Mouse (Mus musculus): ENCODE data around the gene Klk13.
"Not testable (repeated sequence)": the region's sequence is repeated elsewhere in the genome, so short reads cannot be mapped to it uniquely, and the experiment has no call there.

The Klk13 gene

DNA sequence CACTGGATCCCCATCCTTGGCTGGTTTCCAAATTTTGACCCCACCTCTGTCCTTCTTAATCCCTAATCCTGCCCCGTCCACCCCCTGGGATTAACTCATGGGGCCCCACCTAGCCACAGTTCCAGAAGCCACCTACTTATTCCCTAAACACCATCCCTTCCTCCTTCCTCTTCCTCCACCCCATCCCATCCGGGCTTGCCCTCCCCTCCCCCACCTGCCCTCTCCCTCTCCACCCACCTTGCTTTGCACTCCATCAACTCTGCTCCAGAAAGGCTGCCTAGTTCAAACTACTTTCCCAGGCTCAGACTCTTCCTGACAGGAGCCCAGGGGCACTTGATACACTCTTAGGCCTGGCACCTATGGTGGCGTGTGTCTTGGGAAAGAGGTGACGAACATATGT lies at the start of gene Klk13:
Gene Klk13 (plus strand): TSS at position 301 of the 400 bp plus-strand sequence.
- no peak for DNase-seq

DNA sequence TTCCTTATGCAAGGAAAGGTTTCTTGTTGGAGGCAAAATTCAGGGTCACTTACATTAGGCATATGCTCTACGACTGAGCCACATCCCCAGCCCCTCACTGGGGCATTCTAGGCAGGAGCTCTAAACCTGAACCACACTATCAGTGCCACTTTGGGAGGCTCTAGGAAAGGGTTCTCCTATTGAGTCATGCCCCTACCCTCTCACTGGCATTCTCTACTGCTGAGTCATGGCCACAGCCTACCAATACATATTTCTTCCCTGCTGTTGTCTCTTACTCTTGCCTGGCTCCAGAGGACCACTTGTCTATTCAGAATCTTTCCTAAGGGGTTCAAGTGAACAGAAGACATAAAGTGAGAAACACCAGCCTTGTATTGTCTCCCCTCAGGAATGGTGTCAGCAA lies 49.6 kb upstream of the Klk13 start:
- DNase-seq, result no peak

GRCm38 (mm10) chr7:43667221-43667620 lies 45.1 kb upstream of the Klk13 start:
- DNase-seq, result not testable (repeated sequence)

DNA sequence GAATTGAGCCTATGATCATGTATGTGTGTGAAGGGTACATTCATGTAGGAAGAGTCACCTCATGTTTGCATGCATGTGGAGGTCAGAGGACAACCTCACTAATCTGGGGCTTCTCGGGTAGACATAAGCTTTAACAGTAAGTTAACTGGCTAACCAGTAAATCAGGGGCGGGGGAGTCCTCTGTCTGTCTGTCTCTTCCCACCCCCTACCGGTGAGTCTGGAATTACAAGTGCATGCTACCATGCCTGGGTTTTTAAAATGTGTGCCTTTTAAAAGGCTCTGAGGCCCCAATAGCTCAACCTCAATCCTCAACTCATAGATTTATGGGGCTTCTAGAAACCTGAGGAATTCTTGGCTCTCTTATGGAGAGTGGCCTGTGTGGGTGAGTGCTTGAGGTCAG lies 43.8 kb upstream of the Klk13 start:
- no peak for DNase-seq

DNA sequence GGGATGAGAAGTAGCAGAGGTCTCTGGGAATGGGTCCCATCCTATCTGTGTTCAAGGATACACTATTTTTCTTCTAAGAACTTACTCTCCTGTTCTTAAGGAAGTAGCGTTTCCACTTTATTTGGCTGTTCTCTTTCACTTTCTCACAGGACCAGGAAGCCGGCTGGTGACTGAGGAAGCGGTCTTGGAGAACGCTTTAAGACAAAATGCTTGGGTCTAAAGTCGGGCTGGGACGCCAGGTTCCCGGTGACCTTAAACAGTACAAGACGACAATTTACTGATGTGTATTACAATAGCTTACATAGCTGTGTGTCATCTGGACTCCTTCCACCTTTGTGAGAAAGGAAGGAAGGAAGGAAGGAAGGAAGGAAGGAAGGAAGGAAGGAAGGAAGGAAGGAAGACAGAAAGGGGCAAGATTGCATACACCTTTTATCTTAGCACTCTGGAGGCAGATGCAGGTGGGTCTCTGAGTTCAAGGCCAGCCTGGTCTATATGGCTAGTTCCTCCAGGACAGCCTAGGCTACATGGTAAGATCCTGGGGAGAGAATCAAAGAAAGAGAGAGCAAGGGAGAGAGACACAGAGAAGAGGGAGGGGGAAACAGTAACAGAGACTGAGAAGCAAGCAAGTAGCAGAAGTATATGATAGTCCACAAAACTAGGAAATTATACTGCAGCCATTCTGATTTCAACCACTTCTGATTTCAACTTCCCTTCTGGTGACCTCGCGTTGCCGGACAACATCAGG lies 41.1 kb upstream of the Klk13 start:
- DNase-seq, result peak in 1 of 2 experiments; percentile 14

DNA sequence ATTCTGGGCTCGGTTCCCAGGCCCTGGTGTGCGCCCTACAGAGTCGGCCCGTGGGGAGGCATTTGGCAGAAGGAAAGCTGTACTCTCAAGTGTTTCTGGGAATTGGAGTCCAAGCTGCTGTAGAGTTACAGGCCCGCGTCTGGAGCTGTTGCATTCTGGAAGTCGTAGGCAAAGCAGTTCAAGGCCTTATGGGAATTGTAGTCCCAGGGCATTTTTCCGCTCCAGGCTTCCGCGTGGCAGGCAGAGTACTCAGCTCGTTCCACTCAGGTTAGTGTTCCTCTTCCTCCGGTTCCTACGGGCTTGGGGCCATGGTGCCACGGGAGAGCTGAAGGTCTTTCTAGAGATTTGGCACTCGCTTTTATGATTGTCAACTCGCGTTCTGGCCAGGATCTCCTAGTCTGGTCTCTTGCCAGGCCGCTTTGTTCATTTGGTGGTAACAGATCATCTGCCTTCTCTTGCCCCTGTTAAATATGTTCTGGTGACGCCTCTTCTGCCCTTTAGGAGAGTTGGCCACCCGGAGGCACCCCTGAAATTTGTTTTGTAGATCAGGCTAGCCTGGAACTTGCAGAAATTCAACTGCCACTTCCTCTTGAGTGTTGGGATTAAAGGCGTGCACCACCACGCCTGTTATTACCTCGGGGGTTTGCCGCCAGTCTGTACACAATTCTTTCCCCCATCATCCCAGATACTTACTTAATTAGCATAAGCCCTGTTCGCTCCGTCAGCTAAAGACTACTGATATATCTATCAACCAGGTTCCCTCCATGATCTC lies 40.4 kb upstream of the Klk13 start, which contains the start of gene Ctu1:
Gene Ctu1 (plus strand): TSS at position 208 of the 772 bp plus-strand sequence.
- peak; percentile 93 to 97 for DNase-seq

DNA sequence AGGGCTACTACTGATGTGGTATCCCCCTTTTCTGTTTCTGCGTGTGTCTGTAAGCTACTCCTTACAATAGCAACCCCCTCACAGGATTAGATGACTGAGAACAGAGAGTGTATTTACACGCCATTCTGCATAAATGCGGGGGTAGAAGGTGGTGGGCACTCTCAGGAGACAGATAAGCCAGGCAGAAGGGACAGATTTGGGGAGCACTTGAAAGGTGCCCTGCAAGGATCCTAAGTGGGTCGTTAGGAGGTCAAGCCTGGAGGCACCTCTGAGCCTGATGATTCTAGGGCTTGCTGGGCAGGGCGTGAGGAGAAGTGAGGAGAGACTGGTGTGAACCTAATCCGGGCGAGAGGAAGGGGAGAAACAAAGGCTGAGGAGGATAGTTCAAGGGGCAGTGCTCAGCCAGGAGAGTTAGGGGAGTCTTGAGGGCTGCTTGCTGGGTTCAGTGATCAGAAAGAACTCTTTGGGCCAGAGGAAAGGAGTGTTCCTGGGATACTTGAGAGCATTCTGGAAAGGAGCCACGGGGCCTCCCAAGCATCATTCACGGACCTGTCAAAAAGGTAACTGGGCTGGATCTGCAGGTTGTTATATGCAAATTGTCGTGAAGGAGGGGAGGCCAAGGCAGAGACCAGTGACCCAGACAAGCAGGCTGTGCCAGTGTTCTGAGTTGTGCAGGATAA lies 39.6 kb upstream of the Klk13 start:
- peak; percentile 20 to 27 for DNase-seq

GRCm38 (mm10) chr7:43675091-43675490 lies 37.3 kb upstream of the Klk13 start:
- DNase-seq, result no peak

GRCm38 (mm10) chr7:43678517-43678916 lies 33.9 kb upstream of the Klk13 start:
- peak in 1 of 2 experiments; percentile 59 for DNase-seq

- peak in 1 of 2 experiments; percentile 52 for DNase-seq
Measured at GRCm38 (mm10) chr7:43680960-43681359, 31.4 kb upstream of the Klk13 start.

GRCm38 (mm10) chr7:43682511-43682910 lies 29.9 kb upstream of the Klk13 start:
- not testable (repeated sequence) for DNase-seq

- no peak for DNase-seq
Measured at GRCm38 (mm10) chr7:43685088-43685487, 27.3 kb upstream of the Klk13 start.

DNA sequence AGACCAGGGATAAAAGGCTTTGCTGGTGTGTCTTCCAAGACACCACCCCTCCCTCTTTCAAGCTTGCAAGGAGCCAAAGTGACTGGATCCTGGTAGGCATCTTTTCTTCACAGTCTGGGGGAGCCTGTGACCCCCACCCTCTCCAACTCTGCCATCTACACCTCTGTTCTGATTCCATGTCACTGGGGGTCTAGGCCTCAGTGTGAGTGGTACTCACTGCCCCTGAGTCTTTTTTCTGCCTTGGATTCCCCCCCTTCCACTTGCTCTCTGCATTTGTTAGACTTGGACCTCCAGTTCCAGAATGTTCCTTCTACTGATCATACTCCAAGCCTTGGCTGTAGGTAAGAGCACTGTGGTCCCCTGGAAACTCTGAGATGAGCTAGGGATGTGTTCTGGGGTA lies 22.2 kb upstream of the Klk13 start, which contains the start of gene Klk14:
Gene Klk14 (plus strand): TSS at position 301 of the 400 bp plus-strand sequence.
- no peak for DNase-seq

DNA sequence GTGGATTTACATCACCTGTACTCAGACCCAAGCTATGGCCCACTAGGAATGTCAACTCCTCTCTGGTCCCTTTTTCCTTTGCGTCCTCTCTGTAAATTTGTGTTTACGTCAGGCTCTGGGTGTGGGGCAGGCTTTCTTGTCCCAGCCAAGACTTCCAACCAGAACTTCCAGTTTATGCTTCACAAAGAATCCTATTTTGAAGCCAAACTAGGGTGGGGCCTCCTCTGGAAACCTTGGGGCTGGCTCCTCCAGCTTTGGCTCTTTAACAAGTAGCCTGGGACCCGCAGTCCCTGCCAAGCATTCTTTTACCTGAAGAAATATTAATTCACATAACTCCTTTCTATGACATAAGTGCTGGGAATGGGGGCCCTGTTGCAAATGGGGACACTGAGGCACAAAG lies 2.3 kb upstream of the Klk13 start:
- no peak for DNase-seq

DNA sequence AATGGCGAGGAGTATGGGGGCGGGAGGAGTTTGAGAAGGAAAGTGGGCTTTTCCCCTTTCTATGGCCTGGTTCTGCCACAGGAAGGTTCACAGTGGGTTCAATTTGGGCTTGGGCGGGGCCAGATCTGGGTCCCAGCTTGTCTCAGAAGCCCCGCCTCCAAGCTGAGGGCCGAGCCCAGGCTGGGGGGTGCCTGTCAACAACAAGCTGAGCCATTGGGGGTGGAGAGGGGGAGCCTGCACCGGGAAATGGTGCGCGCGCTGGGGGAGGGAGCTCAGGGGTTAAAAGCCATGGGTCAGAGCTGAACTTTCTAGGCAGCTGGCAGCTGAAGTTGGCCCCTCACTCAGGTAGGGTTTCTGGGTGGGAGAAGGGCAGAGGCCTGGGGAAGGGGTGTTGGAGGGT lies 550 bp downstream of the Klk13 start:
- DNase-seq, result no peak

DNA sequence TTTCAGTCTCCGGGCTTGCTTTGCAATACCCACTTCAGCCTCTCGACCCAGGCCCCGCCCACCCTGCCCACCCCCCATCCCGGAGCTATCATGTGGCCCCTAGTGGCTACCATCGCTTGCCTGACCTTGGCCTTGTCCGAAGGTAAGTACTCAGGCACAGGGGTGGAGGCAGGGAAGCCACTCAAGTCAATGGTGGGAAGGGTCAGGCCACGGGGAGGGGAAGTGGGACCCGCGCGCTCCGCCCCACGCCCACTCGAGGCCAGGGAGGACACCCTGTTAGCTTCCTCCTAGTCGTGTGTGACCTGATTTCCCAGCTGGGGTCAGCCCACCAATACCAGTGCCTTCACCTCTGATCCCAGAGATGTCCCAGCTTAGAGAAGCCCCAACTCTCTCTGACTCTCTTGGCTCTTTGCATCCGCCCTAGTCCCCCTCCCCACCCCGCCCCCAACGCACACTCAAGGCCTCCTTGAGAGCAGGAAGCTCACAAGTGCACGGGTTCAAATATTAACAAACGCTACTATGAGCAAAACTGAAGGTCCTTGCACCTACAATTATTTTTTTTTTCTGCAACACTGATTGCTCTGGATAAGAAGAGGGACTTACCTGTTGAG lies 1.5 kb downstream of the Klk13 start:
- no peak for DNase-seq

DNA sequence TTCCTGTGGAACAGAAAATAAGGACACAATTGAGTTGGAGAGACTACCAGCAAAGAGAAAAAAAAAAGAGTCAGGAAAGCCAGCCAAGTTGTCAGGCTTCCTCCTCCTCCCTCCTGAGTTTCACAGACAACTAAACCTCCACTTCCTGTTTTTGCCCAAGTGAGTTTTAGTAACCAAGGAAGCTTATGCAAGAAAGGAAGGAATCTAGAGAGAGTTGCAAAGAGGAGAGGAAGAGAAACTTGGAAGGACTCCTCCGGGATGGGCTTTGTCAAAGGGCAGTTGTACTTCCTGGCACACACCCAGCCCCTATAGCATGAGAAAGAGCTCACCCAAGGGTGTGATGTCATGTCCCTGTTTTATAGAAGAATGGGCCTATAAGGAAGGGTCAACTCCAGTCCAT lies 35.4 kb downstream of the Klk13 start:
- DNase-seq, result peak; percentile 5 to 8

DNA sequence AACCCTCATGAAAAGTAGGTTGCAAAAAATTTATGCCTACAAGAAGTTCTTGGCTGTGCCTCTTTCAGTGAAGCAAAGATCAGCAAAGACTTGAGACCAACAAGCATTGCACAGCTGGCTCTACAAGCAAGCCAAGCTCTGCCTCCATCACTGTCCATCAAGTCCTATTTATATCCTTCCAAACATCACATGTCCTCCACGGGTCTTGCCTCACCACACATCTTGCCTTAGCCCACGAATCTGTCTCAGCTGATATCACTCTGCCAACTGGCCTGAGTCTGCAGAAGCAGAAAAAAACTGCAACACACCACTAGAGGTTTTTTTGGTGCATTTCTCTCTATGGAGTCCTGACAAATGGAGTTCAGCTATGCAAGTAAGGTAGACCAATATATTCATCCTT lies 40.4 kb downstream of the Klk13 start:
- DNase-seq, result no peak

GRCm38 (mm10) chr7:43766484-43766883 lies 54.1 kb downstream of the Klk13 start:
- no peak for DNase-seq

DNA sequence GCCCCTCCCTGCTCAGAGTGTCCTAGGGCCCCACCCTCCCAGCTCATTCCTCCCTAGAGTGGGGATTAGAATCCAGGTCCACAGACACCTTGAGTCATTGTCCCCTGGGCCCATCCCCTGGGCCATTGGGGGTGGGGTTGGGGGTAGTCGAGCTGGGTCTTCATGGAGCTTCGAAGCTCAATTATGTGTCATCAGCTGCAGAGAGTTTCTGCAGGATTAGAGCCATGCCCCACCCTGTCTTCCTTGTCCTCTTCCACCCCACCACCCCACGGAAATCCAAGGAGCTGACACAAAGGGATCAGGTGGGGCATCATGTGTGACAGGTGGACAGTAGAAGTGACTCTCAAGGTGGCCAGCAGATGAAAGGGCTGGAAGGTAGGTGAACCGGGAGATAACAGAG lies 56.2 kb downstream of the Klk13 start, which contains the start of gene Klk12:
Gene Klk12 (plus strand): TSS at position 301 of the 400 bp plus-strand sequence.
- no peak for DNase-seq

GRCm38 (mm10) chr7:43769636-43770035 lies 57.3 kb downstream of the Klk13 start:
- no peak for DNase-seq

GRCm38 (mm10) chr7:43770701-43771100 lies 58.3 kb downstream of the Klk13 start:
- no peak for DNase-seq

GRCm38 (mm10) chr7:43771916-43772315 lies 59.5 kb downstream of the Klk13 start:
- DNase-seq, result no peak

Data from kidney, adult 8-10 months (tissue).